Mouse (Mus musculus) stomach, postnatal 0 days (tissue): ENCODE data around the gene Ccnd3. TPM values are rescaled to one million over a fixed set of nuclear protein-coding genes. Genes with fewer than 3 reads are reported as not detected.

Experiments
- ATAC-seq: fragments of 200-750 bp; cut with Nextera tagmentation; 2 replicates; pipeline ENCODE4 v1.8.0; 2017; ENCODE audit not compliant: low FRiP score, low TSS enrichment
- DNase-seq: peaks from one replicate; pipeline ENCODE4 v3.0.0-alpha.2; 2016; ENCODE audit warnings: low spot score
- H3K27ac ChIP-seq: fragments of 300-500 bp; sonication (generic); replicated peaks from 2 replicates; pipeline ENCODE4 v1.5.1; 2014; ENCODE audit warnings: mild to moderate bottlenecking, control low read depth
- H3K27me3 ChIP-seq: fragments of 300-500 bp; sonication (generic); 2 replicates; pipeline ENCODE4 v1.6.1; 2014; ENCODE audit warnings: low read length; ENCODE audit not compliant: control insufficient read depth, insufficient read depth
- H3K36me3 ChIP-seq: fragments of 300-500 bp; sonication (generic); 2 replicates; pipeline ENCODE4 v1.6.1; 2014; ENCODE audit warnings: low read length, mixed read lengths; ENCODE audit not compliant: control insufficient read depth, insufficient read depth
- H3K4me1 ChIP-seq: fragments of 300-500 bp; sonication (generic); replicated peaks from 2 replicates; pipeline ENCODE4 v1.6.1; 2014; ENCODE audit warnings: antibody characterized with exemption; ENCODE audit not compliant: control insufficient read depth, insufficient read depth
- H3K4me2 ChIP-seq: fragments of 300-500 bp; sonication (generic); replicated peaks from 2 replicates; pipeline ENCODE4 v1.6.1; 2014; ENCODE audit warnings: low read depth, mild to moderate bottlenecking, control low read depth, moderate library complexity
- H3K4me3 ChIP-seq: fragments of 300-500 bp; sonication (generic); 2 replicates; pipeline ENCODE4 v1.5.1; 2014; ENCODE audit warnings: low read depth, low read length, control low read depth
- H3K9ac ChIP-seq: fragments of 300-500 bp; sonication (generic); 2 replicates; pipeline ENCODE4 v1.6.1; 2014; ENCODE audit warnings: mild to moderate bottlenecking, low read length, control low read depth, mixed read lengths
- H3K9me3 ChIP-seq: fragments of 300-500 bp; sonication (generic); 2 replicates; pipeline ENCODE4 v1.6.1; 2016; ENCODE audit warnings: low read length; ENCODE audit not compliant: control insufficient read depth
- CTCF ChIP-seq: IDR thresholded peaks from 2 replicates; pipeline ENCODE4 v1.5.1; 2016; ENCODE audit warnings: antibody characterized with exemption, low read depth, mild to moderate bottlenecking, moderate library complexity
- EP300 ChIP-seq: optimal IDR thresholded peaks from 2 replicates; pipeline ENCODE3; 2016; ENCODE audit warnings: antibody characterized with exemption
- WGBS: fragments of 180-500 bp; shearing (Covaris S2); extraction: QIAGEN DNeasy Blood & Tissue Kit; methylation state at CpG from one replicate; pipeline ENCODE4 v1.1.7; 2014; 5-methylcytosine and 5-hydroxymethylcytosine counted together
- polyA plus RNA-seq: library from polyadenylated mRNA; unstranded; fragments of >200 nt; fragmentation: Nextera tagmentation; extraction: Ambion mirVana; gene quantifications from 2 replicates; pipeline ENCODE4 v1.2.1, GENCODE M21; 2015

Gene Ccnd3
- polyA plus RNA-seq, 1 experiment from 2014 or later = 219 TPM

DNA sequence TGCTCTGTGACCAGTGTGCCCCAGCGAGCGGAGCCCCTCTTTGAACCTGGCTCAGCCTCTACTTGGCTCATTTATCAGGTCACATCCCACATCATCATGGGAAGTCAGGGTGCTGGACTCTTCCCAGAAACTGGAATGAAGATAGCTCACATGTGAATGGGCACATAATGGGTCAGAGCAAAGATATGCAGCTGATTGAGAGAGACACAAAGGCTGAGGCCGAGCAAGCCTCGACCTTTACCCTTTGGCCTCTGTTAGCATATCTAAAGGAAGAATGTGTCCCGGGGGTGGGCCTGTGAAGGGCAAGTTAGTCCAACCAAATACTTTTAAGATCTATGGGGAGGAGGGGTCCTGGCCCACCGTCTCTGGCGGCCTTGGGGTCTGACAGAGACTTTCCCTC, 66.8 kb downstream of the Ccnd3 start:
- H3K9ac ChIP-seq = no peak overlapping the region
- ATAC-seq (no peak), DNase-seq (no peak)
- H3K36me3 ChIP-seq = no peaks in the 10 kb centered on the region
- no peaks in the 10 kb centered on the region for H3K9me3 ChIP-seq
- no peak overlapping the region for H3K4me3 ChIP-seq
- TF ChIP-seq CTCF (no peak), EP300 (no peak)
- no peaks in the 10 kb centered on the region for H3K4me1 ChIP-seq
- WGBS = 52% methylated on average over 7 of the region's 7 CpGs
- H3K4me2 ChIP-seq = no peak overlapping the region
- no peak overlapping the region for H3K27ac ChIP-seq
- H3K27me3 ChIP-seq = no peaks in the 10 kb centered on the region

DNA sequence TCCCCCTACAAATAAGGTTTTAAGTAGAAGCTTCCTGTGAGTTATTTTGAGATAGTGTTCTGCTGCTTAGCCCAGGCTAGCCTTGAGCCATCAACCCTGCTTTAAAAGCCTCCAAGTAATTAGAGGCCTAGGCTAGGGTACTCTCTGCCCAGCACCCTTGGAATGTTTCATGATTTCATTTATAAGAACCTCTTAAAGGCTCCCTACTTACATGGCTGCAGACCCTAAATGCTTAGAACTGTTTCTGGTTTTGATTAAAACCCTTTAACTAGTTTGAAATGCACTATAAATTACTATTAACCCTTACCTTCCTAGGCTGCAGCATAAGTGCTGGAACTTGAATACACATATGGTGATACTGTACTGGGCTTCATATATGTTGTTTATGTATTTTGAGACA, 67.6 kb downstream of the Ccnd3 start:
- no peaks in the 10 kb centered on the region for H3K27me3 ChIP-seq
- H3K36me3 ChIP-seq = no peaks in the 10 kb centered on the region
- no peak for DNase-seq
- H3K9ac ChIP-seq = no peak overlapping the region
- H3K9me3 ChIP-seq = no peaks in the 10 kb centered on the region
- no peaks in the 10 kb centered on the region for H3K4me1 ChIP-seq
- no peak for ATAC-seq
- no peak overlapping the region for H3K27ac ChIP-seq
- TF ChIP-seq CTCF = no peak
- TF ChIP-seq EP300 = no peak
- H3K4me3 ChIP-seq = no peak overlapping the region
- H3K4me2 ChIP-seq = no peak overlapping the region

DNA sequence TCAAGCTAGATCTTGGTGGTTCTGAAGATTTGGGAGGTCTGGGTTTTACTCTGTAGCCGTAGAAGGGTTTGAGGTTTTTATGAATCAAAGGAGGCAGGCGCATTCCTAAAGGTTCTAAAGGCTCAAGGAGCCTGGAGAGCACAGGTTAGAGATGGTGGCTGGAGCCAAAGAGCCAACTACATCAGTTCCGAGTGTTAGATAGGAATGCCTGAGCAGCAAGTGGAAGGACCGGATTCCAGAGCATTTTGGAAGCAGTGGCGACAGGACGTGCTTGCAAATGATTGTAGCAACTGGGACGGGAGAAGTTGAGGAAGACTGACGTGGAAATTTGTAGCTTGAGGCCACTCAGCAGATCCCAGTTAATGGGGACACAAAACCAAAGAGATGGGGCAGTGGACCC, 69.2 kb downstream of the Ccnd3 start:
- no peaks in the 10 kb centered on the region for H3K9me3 ChIP-seq
- H3K4me1 ChIP-seq = no peaks in the 10 kb centered on the region
- WGBS = 60% methylated on average over 8 of the region's 8 CpGs
- no peaks in the 10 kb centered on the region for H3K36me3 ChIP-seq
- ATAC-seq (no peak), DNase-seq (no peak)
- H3K27me3 ChIP-seq = no peaks in the 10 kb centered on the region
- TF ChIP-seq CTCF (no peak), EP300 (no peak)
- H3K9ac ChIP-seq = no peak overlapping the region
- H3K4me3 ChIP-seq = no peak overlapping the region
- no peak overlapping the region for H3K4me2 ChIP-seq
- no peak overlapping the region for H3K27ac ChIP-seq

DNA sequence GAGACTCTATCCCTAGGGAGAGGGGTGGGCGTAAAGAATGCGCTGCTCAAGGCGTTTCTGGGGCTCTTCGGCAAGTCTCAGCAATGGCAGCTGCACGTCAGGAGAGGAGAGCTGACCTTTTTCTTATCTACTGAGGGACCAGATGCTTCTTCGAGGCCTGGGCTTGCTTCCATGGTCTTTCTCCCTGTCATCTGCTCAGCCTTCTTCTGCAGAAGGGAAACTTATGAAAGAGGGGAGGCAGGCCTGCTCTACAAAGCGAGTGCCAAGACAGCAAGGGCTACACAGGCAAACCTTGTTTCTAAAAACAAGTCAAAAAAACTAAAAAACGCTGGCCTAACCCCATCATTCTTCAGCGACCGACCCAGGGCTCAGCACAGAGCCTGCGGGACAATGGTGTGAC, 70.0 kb downstream of the Ccnd3 start:
- Histone ChIP-seq H3K36me3 (no peaks in the 10 kb centered on the region), H3K4me1 (no peaks in the 10 kb centered on the region), H3K9me3 (no peaks in the 10 kb centered on the region), H3K4me3 (no peak overlapping the region), H3K27me3 (no peaks in the 10 kb centered on the region), H3K9ac (no peak overlapping the region), H3K27ac (no peak overlapping the region), H3K4me2 (no peak overlapping the region)
- no peak for TF ChIP-seq CTCF
- no peak for TF ChIP-seq EP300
- ATAC-seq (no peak), DNase-seq (no peak)
- WGBS = 73% methylated on average over 11 of the region's 11 CpGs

DNA sequence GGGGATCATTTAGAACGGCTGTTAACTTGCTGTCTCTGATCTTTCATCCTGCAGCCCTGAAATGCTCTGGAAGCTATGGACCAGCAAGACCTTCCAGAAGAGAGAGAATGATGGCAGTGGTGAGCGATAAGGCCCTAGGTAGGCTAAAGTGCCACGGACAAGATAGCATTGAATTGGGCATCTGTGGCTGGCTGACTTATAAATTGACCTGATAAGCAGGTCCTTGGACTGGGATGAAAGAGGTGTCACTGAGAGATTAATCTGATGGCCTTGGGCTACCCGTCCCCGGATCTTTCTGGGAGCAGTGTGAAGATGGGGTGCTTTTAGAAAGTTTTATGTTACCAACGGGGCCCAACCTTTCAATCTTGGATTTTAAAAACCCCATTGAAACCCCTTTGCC, 73.8 kb downstream of the Ccnd3 start:
- TF ChIP-seq CTCF (no peak), EP300 (no peak)
- Histone ChIP-seq H3K27me3 (no peaks in the 10 kb centered on the region), H3K27ac (no peak overlapping the region), H3K4me1 (no peaks in the 10 kb centered on the region), H3K36me3 (no peaks in the 10 kb centered on the region), H3K9me3 (no peaks in the 10 kb centered on the region), H3K4me3 (no peak overlapping the region), H3K4me2 (no peak overlapping the region), H3K9ac (no peak overlapping the region)
- 89% methylated on average over 6 of the region's 6 CpGs for WGBS
- DNase-seq (no peak), ATAC-seq (no peak)

DNA sequence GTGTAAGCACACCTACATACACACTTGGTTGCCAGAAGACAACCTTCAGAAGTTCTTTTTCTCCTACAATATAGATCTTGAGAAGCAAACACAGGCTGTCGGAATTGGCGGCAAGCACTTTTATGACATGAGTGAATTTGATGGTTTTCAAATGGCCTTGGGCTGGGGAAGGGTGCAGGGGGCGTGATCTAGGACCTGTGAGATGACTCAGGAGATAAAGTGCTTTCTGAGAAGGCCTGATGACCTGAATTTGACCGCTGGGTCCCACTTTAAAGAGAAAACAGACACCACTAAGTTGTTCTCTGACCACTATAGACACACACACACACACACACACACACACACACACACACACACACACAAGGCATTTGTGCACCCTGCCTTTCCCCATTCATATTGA, 76.1 kb downstream of the Ccnd3 start:
- TF ChIP-seq CTCF = no peak
- no peak for TF ChIP-seq EP300
- no peak for DNase-seq
- no peak overlapping the region for H3K4me3 ChIP-seq
- no peaks in the 10 kb centered on the region for H3K9me3 ChIP-seq
- H3K27me3 ChIP-seq = no peaks in the 10 kb centered on the region
- no peak overlapping the region for H3K27ac ChIP-seq
- WGBS = 92% methylated on average over 4 of the region's 4 CpGs
- no peak overlapping the region for H3K4me2 ChIP-seq
- no peaks in the 10 kb centered on the region for H3K36me3 ChIP-seq
- H3K4me1 ChIP-seq = no peaks in the 10 kb centered on the region
- no peak for ATAC-seq
- H3K9ac ChIP-seq = no peak overlapping the region
